Mouse (Mus musculus) T-helper 1 cell (primary cell): ENCODE measurements at regions not wholly inside any gene's neighbourhood (a gene's known extent, or its start where the extent isn't known, plus 50 kb on each side); places are given as distances from the start of the nearest gene placed in this dataset.

Experiments
- in situ Hi-C: fragments of 300-600 bp; cut with MboI, MseI; formaldehyde crosslinking; loops from one replicate; pipeline ENCODE4 v1.15.1; 2025; ENCODE audit warnings: high pct_unique_total_duplicates

- in situ Hi-C loops = no loop called here
Measured at GRCm38 (mm10) chr16:29790064-29790463, 210.9 kb downstream of the Opa1 start.

GRCm38 (mm10) chr16:29799250-29799649 is 220.1 kb downstream of the Opa1 start:
- in situ Hi-C loops = no loop called here

GRCm38 (mm10) chr16:29799893-29800292 is 220.8 kb downstream of the Opa1 start:
- in situ Hi-C loops = no loop called here

DNA sequence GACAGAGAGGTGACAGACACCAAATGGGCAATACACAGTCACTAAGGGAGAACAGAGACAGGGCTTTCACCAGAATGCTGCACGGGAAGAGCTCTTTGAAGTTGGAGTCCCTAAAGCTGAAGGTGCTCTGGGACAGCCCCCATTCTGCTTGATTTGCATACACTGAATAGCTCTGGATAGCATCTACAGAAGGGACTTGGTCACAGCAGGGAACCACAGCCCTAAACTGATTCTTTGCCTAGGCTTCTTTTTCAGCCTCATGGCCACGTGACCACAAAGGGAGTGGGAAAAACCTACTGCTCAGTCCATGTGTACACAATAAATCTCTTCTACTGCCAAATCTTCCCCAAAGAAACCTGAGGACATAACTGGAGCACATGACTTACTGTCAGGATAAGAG is 221.3 kb downstream of the Opa1 start:
- in situ Hi-C loops = no loop called here

DNA sequence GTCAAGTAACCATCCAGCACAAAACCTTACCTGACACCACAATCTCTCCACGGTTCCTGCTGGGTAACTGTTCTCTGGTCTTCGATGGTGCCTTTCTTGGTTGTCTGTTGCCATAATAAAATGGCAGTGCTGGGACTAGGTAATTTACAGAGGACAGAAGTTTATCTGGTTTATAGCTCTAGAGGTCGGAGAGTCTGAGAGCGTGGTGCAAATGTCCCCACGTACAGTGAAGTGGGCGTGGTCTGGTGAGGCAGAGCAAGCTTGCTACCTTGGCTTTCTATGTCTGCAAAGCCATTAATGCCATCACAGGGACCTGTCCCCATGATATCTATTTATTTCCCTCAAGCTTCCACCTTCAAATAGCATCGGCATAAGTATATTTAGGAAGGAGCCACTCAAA is 223.0 kb downstream of the Opa1 start:
- in situ Hi-C loops = no loop called here

- in situ Hi-C loops = no loop called here
Measured at GRCm38 (mm10) chr16:29802603-29803002, 223.5 kb downstream of the Opa1 start.

DNA sequence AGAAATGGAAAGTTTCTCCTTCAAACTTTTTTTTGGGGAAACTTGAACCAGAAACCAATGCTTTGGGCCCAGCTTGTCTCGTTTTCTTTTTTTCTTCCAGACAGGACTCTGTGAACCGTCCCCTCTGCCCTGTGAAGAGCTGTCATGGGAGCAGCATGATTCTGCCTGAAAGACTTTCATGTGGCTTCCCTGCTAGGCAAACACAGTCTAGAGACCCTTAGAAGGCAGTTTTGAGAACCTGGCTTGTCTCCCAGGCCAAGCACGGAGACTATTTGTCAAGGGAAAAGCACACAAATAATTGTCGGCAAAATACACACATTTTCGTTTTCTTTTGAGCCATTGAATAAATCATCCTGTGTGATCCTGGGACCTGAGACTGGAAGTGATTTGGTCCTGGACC is 228.7 kb downstream of the Opa1 start:
- in situ Hi-C loops = no loop called here

DNA sequence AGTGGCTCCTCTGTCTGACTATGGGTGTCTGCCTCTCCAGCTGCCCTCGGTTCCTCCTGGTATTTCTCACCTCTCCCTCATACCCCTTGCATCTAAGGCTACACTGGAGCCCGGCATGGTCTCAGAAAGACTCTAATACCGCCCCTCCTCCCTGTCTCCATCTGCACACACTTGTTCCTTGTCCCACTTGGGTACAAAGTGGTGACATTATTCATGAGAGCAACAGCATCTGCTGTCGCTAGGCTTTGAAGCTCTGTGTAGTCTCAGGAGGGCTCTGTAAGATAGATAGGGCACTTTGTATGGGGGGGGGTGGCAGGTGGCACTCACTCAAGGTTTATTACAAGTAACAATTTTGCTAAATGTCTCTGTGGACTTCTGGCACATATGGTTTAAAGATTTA is 229.7 kb downstream of the Opa1 start:
- in situ Hi-C loops = no loop called here

DNA sequence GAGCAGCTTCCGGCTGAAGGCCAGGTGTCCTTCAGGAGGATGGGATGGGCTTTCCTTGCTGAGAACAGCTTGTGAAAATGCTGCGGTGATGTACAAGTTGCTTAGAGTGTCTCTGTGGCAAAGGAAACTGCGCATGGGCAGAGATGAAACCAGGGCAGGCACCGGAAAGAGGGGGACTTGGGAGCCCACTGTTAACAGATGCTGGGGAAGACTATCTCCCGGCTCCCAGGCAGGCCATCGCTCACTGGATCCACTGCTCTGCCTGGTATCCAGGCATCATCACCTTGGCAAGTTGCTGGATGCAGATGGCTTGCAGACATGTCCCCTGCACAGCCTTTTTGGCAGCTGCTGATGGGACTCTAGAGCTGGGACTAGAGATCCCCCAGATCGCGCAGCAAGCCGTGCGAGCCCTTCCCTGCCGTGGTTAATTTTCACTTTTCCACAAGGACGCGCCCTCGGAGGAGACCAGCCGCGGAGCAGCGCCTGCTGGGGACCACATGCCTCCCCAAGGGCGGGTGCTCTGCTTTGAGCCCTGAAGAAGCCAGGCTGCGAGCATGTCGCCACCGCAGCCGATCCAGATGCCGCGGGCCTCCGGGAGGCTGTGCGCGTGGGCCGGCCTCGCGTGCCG is 234.4 kb downstream of the Opa1 start:
- in situ Hi-C loops = loop anchor here (5.0 kb wide), 1 partner anchor 81 kb away; no protein-coding TSS in a partner anchor

GRCm38 (mm10) chr16:29814039-29814438 is 234.9 kb downstream of the Opa1 start:
- in situ Hi-C loops = loop anchor here (5.0 kb wide), 1 partner anchor 82 kb away; no protein-coding TSS in a partner anchor

DNA sequence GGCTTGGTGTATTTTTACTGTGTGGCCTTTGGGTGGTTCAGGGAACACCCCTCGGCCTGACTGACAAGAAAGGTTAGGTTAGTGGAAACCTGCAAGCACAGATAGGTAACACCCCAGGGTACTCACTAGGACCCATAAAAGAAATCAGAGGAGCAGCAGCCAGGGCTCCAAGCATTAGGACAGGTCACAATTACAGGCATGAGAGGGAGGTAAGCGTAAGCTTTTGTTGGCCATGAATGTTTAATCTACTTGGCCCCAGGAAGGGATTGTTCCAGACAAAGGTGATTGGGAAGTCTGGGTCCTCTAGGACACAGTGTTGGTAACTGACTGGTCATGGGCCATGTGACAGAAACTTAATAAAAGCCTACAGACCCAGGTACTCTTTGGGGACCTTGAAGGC is 235.5 kb downstream of the Opa1 start:
- in situ Hi-C loops = loop anchor here (5.0 kb wide), 1 partner anchor 82 kb away; no protein-coding TSS in a partner anchor

DNA sequence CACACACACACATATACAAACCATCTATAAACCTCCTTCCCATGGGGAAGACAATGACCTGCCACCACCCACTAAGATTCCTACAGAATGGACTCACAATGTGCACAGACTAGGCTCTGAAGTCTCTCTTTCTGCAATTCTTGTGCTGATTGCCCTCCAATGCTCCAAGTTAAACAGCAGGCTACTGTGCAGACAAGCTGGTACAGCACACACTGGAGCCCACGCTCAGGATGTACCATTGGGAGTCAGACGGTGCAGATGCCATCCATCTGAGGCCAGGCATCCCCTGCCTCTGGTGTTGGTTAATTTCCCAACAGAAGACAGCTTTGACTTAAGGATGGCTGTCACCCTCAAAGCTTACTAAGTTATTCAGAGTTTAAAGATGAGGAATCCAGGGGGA is 236.1 kb downstream of the Opa1 start:
- in situ Hi-C loops = no loop called here

DNA sequence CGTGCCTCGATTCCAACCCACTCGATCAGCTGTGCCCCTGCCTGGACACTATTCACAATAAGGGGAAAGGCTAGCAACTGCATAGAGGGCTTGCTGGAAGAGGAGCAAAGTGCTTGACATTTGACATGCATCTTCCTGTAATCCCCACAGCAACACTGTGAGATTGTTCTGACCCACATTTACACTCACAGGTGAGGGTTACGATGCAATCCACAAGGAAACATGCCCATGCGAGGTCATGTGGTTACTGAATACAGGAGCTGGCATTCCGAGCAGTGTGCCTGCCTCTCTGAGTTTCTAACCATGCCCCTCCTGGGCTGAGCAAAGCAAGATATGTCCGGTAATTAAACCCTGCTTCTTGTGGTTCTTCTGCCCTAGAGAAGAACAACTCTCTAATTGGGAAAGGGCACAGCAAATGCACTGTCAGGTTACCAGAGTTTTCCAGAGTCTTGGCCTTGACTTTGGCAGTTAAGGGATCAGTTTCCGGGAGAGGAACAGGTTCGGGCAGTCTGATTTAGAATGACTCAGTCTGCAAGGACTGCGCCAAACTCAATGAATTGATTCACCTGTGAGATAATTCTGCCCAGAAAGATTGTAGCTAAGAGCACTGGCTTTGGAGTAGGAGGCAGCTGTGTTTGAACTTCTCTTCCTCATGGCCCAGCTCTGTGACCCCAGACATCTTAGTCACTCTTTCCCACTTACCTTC is 236.7 kb downstream of the Opa1 start:
- in situ Hi-C loops = no loop called here

DNA sequence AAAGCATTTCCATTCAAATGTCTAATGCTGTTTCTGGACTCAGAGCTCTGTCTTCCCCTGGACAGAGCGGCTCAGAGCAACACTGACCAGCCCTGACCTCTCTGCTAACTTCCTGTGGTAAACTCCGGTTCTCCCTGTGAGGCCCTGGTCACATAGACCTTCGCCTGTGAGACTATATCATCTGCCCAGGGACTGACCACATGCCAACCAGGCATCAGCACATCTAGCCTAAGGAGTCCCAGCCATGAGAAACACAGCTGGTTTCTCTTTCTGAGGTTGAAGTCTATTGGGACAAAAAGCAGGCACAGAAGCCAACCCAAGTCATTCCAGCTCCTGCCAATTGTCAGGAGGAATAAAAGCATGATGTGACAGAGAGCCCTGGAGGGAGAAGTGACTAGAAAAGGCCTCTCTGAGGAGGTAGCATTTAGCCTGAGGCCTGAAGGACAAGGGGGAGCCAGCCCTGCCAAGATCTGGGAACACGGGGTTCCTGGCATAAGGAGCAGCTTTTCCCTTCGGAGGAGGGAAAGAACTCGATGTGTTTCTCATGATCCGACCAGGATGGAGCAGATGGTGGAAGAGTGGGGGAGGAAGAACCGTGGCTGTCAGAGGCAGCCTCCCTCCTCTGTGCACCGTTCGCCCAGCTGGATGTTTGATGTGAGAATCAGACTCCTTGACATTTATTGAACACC is 237.7 kb downstream of the Opa1 start:
- in situ Hi-C loops = no loop called here

DNA sequence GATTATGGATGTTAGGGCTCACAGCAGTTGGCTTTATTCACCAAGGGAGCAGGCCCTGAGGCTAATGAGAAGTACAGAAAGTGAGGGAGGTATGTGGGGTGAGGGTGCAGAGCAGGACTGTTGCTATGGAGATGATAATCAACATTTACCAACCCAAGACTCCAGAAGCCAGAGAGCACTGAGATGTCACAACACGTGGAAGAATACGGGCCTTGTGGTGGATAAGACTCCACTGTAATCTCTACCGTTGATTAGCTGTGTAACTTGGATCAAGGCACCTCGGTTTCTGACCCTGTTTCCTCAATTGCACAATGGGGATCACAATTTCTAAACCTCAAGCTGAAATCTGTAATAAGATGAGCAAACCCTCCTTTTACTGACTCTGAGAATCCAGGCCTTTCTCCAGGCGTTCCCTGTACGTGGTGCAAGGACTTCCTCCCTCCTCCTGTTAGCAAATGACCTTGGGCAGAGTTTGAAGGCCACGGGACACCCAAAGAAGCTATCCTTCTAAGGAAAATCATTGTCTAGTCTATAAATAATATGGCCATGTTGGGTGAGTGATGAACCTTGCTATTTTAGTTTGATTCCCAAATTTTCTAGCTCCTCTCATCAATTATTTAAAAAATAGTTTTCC is 239.8 kb downstream of the Opa1 start:
- in situ Hi-C loops = no loop called here

- in situ Hi-C loops = no loop called here
Measured at GRCm38 (mm10) chr16:29820704-29821103, 241.6 kb downstream of the Opa1 start.

GRCm38 (mm10) chr16:29822110-29822509 is 242.1 kb upstream of the Hes1 start:
- in situ Hi-C loops = no loop called here

DNA sequence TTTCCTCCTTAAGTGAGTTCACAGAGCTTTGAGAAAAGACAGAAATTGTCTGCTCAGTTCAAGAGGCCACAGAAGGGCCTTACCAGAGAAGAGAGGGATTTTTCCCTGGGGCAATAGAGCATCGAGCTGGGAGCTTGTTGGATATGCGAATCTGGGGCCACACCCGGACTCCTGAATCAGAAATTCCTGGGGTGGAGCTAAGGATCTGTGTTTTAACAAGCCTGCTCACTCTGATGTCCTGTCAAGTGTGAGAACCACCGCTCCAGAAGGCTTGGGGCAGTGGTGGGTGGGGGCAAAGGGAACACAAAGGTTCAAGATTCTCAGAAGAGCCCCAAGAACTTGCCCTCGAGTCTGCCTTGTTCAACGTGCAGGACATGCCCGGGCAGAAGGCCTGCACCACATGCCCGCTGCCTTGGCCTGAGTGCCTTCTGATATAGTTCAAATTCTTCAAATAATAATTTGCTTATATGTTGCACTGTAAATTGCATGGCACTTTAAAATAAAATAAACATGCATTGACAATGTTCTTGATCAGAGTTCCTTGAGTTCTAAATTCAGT is 241.3 kb upstream of the Hes1 start:
- in situ Hi-C loops = no loop called here

DNA sequence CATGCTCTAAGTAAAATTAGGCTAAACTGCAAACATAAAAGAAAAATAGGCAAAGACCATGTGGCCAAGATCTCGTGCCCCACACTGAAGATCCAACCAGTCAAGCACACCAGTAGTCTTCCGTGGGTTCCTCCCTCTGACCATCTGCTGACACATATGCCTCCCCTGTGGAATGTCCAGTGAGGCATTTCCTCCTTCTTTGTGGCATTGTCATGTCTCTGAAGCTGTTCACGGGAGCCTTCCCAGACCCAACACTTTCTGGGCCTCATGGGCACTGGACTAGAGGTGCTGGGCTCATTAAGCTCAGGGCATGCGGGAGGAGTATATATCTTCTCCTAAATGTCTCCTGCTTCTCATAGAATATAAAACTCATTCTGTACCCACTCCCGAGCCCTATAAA is 237.3 kb upstream of the Hes1 start:
- in situ Hi-C loops = no loop called here

DNA sequence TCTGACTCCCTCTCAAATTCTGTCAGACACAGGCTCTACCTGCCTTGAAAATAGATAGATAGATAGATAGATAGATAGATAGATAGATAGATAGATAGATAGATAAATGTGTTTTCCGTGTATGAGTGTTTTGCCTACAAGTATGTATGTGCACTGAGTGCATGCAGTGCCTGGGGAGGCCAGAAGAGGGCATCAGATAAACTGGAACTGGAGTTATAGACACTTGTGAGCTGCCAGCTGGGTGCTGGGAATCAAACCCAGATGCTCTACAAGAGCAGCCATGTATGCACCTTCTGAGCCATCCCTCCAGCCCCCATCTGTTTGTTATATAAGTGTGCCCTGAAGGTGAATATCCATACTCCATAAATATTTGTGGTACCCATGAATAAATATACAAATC is 236.4 kb upstream of the Hes1 start:
- in situ Hi-C loops = no loop called here

- in situ Hi-C loops = no loop called here
Measured at GRCm38 (mm10) chr16:29829457-29829856, 234.7 kb upstream of the Hes1 start.

DNA sequence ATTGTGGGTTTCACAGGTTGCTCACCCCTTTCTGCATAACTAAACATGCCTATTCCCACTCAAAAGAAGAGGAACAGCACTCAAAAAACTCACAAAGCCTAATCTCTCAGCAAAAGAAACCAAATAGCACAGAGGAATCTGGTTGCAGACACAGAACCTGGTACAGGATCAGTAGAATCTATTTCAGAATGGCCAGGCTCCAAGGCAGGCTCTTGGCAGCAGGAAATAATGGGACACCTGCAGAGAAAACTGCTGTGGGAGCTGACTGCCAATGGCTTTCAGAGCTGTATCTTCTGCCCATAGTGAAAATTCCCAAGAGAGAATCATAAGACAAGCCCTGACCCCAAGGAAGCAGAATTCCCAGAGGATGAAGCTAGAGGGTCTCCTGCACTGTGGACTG is 234.1 kb upstream of the Hes1 start:
- in situ Hi-C loops = loop anchor here (10.0 kb wide), 1 partner anchor 235 kb away; the partner anchor contains the start of gene Hes1
